Mouse (Mus musculus) megakaryocyte, adult 5-6 weeks (primary cell): ENCODE results near the gene Gm11983. TPM values are rescaled to one million over a fixed set of nuclear protein-coding genes. Genes with fewer than 3 reads are reported as not detected.

Experiments used
- total RNA-seq, 2 experiments: library from RNA; stranded (forward) in 1 of 2; stranded (reverse) in 1 of 2; fragments of 153-499, 151-499 nt in 1 of 2; fragments of 221-1000, 200-1000 nt in 1 of 2; gene quantifications; 2 replicates each; pipeline versions ENCODE4 v1.2.3 to v1.2.4; 2015 to 2017

Gm11983 gene
- total RNA-seq, 2 experiments from 2014 or later, result not detected

Other genes with a start within 250 kb of the Gm11983 start
- 0.23 TPM in 1 of 2 replicates, not detected in the other for gene Nacad, start 231.6 kb downstream of the Gm11983 start, total RNA-seq (2015)
- gene Nacad, start 231.6 kb downstream of the Gm11983 start, total RNA-seq (2017), result not detected in 2 replicates
- gene Tbrg4, start 211.6 kb downstream of the Gm11983 start, total RNA-seq (2015), result 15.3 and 17.3 TPM in 2 replicates
- 9.4 and 10.6 TPM in 2 replicates for gene Tbrg4, start 211.6 kb downstream of the Gm11983 start, total RNA-seq (2017)
- not detected in 2 replicates for gene Wap, start 199.0 kb downstream of the Gm11983 start, total RNA-seq (2015)
- not detected in 2 replicates for gene Wap, start 199.0 kb downstream of the Gm11983 start, total RNA-seq (2017)
- gene Ramp3, start 179.1 kb downstream of the Gm11983 start, total RNA-seq (2015), result 0.30 TPM in 1 of 2 replicates, not detected in the other
- 0.11 TPM in 1 of 2 replicates, not detected in the other for gene Ramp3, start 179.1 kb downstream of the Gm11983 start, total RNA-seq (2017)
- not detected in 2 replicates for gene Adcy1, start 225.8 kb upstream of the Gm11983 start, total RNA-seq (2015)
- gene Adcy1, start 225.8 kb upstream of the Gm11983 start, total RNA-seq (2017), result not detected in 2 replicates